Mouse (Mus musculus) ovary, adult 18-20 months (tissue): ENCODE results near the gene Stk40.

Experiments used
- DNase-seq: peaks from one replicate; pipeline ENCODE4 v3.0.0; 2022; ENCODE audit warnings: low spot score, mixed read lengths

Stk40 gene

GRCm38 (mm10) chr4:126097711-126098253 is 6.0 kb upstream of the Stk40 start:
- no peak for DNase-seq

DNA sequence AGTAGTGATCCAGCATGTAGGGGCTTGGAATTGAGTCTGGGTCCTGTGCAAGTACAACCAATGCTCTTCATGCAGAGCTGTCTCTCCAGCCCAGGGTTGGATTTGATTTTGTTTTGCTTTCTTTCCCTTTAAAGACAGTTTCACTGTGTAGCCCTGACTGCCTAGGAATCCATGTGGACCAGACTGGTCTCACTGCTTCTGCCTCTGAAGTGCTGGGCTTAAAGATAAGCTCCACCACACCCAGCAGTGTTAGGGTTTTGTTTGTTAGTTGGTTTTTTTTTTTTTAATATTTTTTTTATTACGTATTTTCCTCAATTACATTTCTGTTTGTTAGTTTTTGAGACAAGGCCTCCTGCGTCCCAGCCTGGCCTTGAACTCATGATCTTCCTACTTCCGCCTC is 4.4 kb upstream of the Stk40 start:
- DNase-seq = no peak

DNA sequence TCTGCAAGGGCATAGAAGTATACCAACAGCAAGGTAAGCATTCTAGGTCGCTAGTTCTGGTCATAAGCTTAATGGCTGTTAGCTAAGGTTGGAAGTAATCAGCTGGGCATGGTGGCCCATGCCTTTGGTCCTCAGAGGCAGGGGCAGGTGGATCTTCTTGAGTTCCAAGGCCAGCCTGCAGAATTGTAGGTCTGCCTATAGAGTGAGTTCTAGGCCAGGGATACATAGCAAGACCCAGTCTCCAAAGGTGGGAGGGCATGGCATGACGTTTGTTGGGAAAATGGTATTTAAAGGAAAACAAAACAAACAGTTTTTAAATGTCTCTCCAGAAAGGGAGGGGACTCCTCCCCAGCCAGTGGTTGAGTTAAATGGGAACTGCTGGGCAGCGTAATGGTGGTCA is 3.0 kb upstream of the Stk40 start:
- no peak for DNase-seq

- DNase-seq = no peak
Measured at GRCm38 (mm10) chr4:126102061-126102841, 1.5 kb upstream of the Stk40 start.

DNA sequence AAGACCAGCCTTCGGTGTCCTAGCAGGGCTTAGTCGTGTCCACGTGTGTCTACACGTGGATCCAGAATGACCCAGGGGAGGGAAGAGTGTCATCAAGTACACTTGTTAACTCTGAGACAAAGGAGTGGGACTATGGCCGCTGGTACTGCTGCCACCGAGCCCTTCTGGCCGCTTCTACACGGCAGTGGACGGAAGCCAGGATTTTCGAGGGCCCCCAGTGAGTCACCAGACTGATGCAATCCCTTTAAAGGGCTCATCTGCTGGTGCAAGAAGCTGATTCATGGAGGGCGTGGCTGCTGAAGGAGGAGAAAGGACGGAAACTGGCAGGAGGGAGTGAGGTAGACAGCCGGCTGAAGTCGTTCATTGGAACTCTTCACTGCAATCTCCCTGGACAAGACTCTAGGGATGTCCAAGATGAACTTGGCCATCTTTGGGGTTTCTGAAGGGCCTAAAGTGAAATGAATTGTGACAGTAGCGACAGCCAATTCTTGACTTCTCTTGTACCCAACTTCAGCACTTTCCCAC is 638 bp upstream of the Stk40 start:
- DNase-seq = peak; percentile 90

- DNase-seq = peak; percentile 39
Measured at GRCm38 (mm10) chr4:126104261-126105075, 711 bp downstream of the Stk40 start.

GRCm38 (mm10) chr4:126105131-126105783 is 1.5 kb downstream of the Stk40 start:
- DNase-seq = no peak

DNA sequence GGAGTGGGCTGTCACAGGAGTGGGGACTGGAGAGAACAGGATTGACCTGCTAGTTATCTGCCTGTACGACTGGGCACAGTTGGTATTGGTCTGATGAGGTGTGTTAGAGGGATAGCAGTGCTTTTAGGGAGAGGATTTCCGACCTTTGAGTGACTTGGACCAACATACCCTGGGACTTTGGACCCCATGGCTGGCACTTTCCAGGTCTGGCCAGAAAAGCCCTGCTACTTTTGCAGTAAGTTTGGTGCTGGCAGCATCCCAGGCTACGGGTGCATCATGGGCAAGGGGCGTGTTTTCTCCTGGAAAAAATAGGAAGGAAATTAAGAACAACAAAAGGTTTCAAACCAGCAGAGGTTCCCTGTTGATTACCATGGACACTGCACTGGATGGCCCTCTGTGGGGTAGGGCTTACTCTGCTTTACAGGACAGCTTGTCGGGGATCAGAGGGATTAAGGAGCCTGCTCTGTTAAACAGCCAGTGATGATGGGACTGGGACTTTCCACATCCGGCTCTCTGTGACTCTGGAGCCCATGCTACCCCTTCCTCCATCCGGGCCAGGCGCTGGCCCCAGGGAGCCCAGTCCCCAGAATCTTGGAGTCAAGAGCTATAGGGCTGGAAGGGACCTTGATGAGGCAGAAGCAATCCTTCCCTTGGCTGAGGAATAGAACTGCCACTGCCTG is 4.4 kb downstream of the Stk40 start:
- DNase-seq = no peak

DNA sequence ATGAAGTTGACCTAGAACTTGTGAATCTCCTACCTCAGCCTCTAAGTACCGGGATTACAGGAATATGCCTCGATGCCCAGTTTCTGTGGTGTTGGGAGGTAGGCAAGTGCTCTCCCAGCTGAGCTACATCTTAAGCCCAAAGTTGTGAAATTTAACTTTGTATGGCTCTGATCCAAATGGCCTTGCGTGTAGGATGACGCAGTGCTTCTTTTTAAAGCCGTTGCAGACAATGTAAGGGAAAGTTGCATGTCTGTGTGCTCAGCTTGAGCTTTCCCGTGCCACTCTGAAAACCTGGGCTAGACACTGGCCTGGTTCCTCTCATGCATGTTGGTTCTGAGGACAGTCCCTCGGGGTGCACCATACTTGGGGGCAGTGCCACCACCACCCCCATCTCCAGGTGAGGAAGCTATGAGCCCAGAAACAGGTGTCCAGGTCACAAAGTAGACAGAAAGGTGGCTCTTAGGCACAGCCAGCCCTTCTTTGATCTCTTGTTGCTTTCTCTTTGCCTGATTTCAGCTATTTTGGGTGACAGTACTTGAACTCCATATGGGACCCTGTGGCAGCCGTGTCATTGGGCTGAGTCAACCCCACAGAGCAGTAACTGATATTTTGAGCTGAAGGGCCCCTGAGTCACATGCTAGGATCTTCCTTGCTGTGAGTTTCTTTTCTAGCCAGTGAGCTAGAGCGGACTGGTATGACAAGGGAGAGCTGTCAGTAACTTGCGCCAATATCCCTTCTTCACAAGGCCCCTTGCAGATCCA is 6.0 kb downstream of the Stk40 start:
- DNase-seq = no peak

- peak; percentile 62 for DNase-seq
Measured at GRCm38 (mm10) chr4:126110374-126111152, 6.8 kb downstream of the Stk40 start.

- DNase-seq = no peak
Measured at GRCm38 (mm10) chr4:126111153-126111549, 7.4 kb downstream of the Stk40 start.

DNA sequence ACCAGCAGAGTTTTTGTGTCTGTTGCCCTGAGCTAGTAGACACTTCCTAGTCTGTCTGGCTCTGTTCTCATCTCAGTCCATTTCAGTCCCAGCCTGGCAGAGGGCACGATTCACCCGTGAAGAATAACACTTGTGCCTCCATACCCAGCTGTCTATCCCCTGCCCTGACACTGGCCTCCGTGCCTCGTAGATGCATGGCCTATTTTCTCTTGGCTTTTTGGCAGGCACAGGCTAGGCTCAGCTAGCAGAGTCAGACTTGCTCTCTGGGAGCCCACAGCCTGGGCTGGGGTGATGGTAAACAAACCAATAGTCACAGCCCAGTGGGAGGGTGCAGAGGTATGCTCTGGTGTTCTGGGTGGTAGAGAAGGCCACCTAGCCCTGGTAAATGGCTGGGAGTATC is 9.5 kb downstream of the Stk40 start:
- DNase-seq = no peak

- no peak for DNase-seq
Measured at GRCm38 (mm10) chr4:126113943-126114342, 10.2 kb downstream of the Stk40 start.

DNA sequence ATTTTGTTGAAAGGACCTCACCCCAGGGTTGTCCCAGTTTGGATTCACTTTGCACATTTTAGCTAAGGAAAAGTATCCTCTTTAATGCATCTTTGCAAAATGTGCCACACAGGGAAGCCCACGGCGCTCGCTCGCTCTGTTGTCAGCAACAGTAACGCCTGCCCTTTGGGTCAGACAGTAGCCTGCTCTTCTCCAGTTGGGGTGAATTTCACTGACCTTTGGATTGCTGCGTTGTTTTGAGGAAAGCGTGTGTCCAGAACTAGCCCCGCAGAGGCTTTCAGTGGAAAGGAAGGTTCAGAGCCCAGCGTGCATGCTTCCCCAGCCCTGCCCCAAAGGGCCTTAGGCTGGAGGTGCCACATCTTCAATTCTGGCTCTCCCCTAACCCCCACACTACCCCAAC is 11.7 kb downstream of the Stk40 start:
- DNase-seq = no peak

DNA sequence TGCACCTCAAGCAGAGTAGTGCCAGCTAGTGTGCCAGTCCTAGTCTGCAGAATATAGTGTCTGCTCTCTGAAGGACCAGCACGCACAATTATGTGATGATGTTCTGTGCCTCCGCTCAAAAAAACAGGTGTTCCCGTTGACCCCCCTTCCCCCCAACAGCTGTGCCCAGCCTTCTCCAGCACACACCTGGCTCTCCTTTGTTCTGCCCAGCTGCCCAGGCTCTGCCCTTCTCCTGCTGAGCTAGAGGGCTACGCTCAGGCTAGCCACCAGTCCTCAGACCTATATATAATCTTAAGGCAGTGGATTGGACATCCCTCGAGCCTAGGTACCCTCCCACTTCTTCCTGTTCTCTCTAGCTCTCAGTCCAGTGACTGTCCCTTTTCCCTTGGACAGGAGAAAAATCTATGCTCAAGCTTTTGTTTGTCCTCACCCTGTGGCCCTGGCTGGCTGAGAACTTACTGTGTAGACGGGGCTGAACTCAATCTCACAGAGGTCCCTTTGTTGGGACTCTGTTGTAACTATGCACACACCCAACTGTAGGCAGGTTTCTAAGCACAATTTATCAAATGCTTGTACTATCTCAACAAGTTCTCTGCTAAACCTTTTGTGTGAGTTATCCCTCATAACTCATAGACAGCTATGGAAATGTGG is 12.2 kb downstream of the Stk40 start:
- no peak for DNase-seq

- DNase-seq = no peak
Measured at GRCm38 (mm10) chr4:126117116-126117515, 13.4 kb downstream of the Stk40 start.

DNA sequence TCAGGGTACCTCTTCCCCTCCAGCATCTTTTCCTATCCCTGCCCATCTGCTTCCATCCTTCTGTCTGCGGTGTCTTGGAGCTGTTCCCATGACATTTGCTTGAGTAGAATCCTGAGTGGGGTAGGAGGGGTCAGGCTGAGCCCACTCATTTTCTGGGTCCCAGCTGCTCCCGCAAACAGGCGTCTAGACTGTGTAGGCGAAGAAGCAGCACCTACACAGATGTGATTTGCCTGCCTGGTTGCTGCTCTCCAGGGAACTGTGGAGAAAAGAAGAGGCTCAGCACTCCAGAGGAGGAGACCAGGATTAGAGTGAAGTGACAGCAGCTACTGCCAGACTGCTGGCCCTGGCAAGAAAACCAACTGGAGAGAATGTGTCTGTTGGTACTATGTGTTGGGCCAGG is 14.9 kb downstream of the Stk40 start:
- DNase-seq = no peak

- DNase-seq = no peak
Measured at GRCm38 (mm10) chr4:126119051-126119450, 15.3 kb downstream of the Stk40 start.

DNA sequence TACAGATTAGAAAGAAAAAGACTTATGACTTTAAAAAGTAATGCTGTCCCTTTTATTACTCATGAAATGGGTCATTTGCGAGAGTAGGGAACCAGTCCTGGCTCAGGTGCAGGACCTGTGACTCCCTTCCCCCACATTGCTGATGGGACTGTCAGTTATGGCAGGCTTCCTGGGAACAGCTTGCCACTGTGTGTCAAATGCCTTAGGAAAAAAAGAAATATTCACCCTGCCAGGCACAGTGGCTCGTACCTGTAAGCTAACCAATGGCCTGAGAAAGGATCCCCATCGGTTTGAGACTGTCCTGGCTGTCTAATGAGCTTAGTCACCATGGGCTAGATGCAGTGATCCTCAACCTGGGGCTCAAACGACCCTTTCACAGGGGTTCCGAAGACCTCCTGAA is 16.3 kb downstream of the Stk40 start:
- DNase-seq = no peak

DNA sequence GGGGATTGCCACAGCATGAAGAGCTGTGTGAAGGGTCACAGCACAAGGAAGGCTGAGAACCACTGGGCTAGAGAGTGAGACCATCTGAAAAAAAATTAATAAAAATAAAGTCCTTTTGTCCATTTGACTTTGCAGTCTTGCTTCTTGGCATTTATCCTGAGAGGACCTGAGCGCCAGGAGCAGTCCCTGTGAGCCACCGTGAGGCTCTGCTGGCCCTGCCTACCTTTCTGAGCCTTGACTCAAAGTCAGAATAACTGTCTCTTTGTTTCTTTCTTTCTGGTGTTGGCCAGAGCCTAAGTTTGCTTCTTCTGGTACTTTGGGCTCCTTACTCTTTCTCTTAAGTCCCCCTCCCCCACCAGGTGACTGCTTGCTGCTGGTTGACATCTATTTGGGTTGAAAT is 16.7 kb downstream of the Stk40 start:
- no peak for DNase-seq
